Mouse (Mus musculus) gastrocnemius, postnatal 10 days (tissue): ENCODE data around the gene Ing3. TPM values are rescaled to one million over a fixed set of nuclear protein-coding genes. Genes with fewer than 3 reads are reported as not detected.
A peak's percentile ranks its signal among the peaks of the same experiment; 100 is the strongest.

ENCODE experiments used
- DNase-seq: peaks from one replicate; pipeline ENCODE4 v3.0.0; 2021; ENCODE audit warnings: mixed read lengths
- total RNA-seq, 2 experiments: library from RNA; stranded (reverse); gene quantifications; 2 replicates each; pipeline ENCODE4 v1.2.3; 2021

Ing3 gene
- total RNA-seq, 2 experiments from 2014 or later: 10.5 to 11.9 TPM

DNA sequence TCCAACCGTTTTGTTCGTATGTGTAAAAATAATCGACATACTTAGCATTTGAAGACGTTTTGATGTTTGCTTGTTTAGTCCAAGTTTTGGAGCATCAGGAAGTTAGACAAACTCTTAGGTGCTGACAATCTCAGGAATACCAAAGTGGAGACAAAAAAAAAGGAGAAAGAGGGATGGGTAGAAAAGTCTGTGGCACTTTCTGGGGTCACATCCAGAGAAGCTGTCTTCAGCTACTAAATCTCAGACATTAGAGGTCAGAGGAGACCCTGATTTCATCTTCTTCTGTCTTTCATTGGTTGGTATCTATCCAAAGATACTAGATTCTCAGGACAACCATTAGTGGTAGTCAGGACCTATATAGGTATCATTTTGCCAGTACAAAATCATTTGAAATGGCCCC, 41.8 kb downstream of the Ing3 start:
- no peak for DNase-seq

- DNase-seq: no peak
Observed at GRCm38 (mm10) chr6:21993070-21993469, 43.7 kb downstream of the Ing3 start.

GRCm38 (mm10) chr6:21998131-21998530, 48.8 kb downstream of the Ing3 start:
- no peak for DNase-seq

DNA sequence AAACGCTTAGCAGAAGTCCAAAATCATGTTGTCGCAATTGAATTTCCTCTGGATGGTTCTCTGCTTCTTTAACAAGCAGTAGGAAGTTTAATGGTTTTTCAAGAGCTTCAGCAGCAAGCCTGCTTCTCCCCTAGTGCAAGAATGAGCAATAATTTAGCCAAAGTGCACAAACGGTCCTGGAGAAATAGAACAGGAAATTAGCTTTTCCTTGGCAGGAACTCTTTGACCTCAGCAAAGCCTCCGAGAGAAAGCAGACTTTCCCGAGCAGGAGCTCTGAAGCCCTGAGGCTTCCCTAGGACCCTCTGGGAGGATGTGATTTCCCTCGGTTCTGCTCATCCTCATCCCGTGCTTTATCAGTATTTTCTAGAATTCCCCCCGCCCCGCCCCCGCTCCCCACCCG, 49.7 kb downstream of the Ing3 start:
- no peak for DNase-seq

- no peak for DNase-seq
Observed at GRCm38 (mm10) chr6:22000086-22000485, 50.7 kb downstream of the Ing3 start.

DNA sequence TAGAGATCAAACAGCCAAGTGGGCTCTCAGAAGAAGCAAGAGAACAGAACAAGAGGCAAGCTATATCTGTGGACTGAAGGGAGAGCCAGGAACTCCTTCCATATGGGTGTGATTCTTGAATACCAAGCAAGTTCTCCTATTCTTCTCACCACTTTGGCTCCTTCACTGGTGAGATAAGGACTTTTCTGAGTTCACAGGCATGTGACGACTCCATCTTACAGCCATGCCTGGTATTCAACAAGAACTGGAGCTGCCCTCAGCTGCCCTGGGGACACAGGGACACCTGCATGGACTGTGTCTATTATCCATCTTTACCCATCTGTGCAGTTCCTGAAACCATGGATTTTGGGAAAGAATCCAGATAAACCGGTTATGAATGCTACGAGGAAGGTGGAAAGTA, 51.5 kb downstream of the Ing3 start:
- DNase-seq: no peak

- DNase-seq: peak; percentile 63
Observed at GRCm38 (mm10) chr6:22001284-22001916, 52.0 kb downstream of the Ing3 start.

DNA sequence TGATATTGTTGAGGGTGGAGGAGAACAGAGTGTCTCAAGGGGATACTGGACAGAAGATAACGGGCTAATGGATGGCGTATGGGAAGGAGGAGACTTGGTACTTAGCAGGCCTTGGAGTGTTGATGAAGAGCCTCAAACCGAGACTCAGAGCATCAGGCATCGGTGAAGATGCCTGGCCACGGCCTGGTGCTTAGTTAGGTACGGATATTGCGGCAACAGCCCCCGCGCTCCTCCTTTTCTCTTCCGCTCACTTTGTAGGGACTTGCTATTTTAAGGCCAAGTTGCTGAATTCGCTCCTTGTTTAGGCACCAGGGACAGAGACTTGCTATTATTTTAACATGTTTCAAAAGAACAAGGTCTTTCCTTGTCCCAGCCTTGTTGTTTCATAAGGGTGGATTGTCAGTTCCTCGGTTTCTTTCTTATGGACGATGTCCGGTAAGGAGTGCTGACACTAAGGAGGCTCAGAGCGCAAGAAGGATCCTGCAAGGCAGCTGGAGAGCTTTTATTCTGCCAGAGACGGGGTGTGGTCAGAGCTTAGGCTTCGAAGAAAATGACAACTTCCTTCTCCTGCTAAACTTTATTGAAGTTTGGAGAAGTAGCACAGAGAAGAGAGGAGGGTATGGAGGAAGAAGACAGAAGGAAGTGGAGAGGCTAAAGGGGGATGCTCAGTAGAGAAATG, 53.3 kb downstream of the Ing3 start:
- no peak for DNase-seq

- DNase-seq: no peak
Observed at GRCm38 (mm10) chr6:22003200-22003587, 53.8 kb downstream of the Ing3 start.

DNA sequence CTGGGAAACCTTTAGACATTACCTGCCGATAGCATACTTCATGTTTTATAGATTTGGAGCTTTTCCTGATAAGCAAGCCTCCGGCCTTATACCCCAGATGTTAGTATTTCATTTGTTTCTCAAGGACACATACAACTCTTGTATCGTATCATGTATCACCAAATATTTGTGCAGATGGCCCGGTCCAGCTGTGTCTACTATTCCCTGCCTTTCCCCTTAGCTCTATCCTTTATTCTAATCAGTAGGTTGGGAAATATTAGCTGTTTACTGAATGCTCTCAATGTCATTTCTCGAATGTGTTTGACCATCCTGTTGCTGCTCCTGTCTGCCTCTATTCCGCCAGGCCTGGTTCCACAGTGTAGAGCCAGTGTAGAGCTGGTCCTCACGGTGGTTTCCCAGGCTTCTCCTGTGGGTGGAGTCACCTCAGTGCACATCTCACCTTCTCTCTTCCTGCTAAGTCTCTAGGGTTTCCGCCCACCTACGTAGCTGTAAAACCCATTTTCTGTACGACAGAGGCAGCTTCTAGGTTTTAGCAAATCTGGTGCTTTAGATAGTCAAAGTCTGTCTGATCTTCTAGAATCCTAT, 54.7 kb downstream of the Ing3 start:
- no peak for DNase-seq

DNA sequence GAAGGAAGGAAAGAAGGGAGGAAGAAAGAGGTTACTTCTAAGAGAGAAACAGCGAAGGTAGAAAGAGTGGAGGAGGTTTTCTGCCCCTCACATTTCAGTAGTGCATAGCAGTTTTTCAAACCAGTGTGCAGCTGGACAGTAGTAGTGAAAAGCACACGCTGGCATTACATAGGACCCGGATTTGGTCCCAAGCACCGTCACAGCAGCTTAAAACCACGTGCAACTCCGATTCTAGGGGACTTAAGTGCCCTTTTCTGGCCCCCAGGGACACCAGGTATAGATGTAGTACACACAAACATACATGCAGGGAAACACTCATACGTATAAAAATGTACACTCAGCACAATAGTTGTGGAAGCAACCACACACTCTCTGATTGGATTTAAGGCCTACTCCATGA, 59.0 kb downstream of the Ing3 start:
- no peak for DNase-seq

DNA sequence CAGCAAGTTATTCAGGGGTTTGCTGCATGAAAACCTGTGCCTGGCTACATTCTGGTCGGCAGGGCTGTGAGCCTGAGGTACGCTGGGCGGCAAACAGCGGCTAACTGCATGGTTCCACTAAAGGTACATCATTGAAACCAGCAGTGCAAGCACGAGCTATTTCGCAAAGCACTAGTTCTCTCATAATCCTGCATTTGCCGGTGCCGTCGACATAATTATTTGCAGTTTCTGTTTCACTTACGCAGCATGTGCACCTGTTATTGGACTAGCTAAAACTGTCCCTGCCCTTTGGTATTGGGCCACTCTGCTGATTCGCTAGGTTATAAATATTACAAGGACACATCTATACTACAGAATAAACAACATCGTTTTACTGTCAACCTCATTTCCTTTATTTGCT, 60.9 kb downstream of the Ing3 start:
- no peak for DNase-seq

DNA sequence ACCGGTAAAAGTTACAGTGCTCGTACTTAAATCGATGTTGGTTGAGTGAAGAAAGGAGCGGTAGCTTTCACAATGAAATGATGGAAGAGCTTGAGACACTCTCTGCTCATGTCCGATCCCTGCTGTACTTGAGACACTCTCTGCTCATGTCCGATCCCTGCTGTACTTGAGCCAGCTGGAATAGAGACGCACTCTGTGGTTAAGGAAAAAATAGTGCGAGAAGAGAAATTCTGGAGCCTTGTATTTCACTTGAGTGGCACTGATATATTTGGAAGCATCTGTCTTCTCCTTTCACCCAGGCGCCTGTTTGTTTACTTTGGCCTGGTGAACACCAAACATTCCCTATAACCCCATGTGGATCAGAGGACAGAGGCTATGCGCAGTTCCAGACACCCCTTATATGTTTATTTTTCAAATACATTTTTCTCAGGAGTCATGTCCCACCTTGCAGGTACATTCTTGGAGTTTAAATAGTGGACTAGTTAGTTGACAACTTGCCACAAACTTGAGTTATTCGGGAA, 61.5 kb downstream of the Ing3 start:
- no peak for DNase-seq

- DNase-seq: no peak
Observed at GRCm38 (mm10) chr6:22011546-22011945, 62.2 kb downstream of the Ing3 start.

DNA sequence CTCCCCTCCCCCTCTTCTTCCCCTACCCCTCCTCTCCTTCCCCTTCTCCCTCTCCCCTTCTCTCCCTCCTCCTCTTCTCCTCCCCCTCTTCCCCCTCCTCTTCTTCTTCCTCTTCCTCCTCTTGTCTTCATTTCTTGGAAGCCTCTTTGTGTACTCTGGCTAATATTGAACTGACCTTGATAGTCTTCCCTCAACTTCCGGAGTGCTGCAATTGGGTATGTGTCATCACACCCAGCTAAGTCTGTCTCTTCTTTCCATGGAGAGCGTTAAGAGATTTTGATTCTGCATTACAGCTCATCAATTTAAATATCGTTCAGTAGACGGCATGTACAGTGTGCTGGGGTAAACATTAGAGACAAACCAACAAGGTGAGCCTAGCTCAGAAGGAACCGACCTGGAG, 62.7 kb downstream of the Ing3 start:
- DNase-seq: no peak

GRCm38 (mm10) chr6:22012501-22012900, 63.1 kb downstream of the Ing3 start:
- DNase-seq: no peak

GRCm38 (mm10) chr6:22013394-22013793, 64.0 kb downstream of the Ing3 start:
- DNase-seq: no peak

DNA sequence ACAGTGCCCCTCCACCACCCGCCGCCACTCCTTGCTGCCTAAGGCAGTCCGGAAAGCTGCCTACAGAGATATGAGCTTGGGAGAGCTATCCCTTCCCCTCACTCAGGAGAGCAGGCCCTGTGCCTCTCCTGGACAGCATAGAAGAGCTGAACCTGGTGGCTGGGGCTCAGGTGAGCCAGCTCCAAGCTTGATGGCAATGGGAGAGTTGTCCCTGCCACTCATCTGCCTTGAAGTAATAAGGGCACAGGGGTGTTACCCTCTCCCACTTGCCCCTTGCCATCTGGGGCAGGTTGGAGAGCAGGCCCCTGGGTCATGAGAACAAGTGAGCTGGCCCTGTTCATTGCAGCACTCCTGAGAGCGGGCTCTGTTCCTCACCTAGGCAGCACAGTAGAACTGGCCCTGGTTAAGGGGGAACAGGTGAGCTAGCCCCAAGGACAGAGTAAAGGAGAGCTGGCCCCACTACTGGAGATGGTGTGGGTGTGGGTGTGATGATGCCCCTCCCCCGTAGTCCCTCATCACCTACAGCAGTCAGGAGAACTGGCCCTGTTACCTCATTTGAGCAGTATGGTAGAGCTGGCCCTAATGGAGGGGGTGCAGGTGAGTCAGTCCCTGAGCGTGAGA, 65.0 kb downstream of the Ing3 start:
- DNase-seq: no peak

- no peak for DNase-seq
Observed at GRCm38 (mm10) chr6:22017631-22018030, 68.3 kb downstream of the Ing3 start.

- DNase-seq: no peak
Observed at GRCm38 (mm10) chr6:22018768-22019445, 69.5 kb downstream of the Ing3 start.

DNA sequence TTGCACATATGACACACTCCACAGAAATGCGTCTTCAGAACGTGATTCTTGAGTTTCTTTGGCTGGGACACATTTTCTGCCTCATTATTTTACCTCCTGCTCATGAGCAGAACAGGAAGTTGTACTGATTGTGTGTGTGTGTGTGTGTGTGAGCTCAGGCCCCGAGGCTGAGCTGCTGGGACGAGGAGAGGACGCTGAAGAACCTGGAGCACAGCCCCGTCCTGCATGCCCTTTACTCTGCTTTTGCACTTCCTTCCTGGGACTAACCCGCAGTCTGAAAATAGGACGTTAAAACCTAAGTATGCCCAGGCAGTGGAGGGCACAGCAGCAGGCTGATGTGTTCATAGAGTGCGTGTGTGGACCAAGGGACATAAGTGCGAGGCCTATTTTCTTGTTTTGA, 70.3 kb downstream of the Ing3 start:
- DNase-seq: no peak

- DNase-seq: no peak
Observed at GRCm38 (mm10) chr6:22020696-22021095, 71.3 kb downstream of the Ing3 start.

GRCm38 (mm10) chr6:22021315-22021714, 71.9 kb downstream of the Ing3 start:
- DNase-seq: no peak
